Mouse (Mus musculus): ENCODE measurements around the gene Slc23a2.

GRCm38 (mm10) chr2:132129980-132130379 lies 14.9 kb downstream of the Slc23a2 start:
- TF ChIP-seq CTCF (conservative IDR thresholded peaks at IDR 0.05; ENCODE audit: low read length) (no peak), POU5F1 (IDR thresholded peaks at IDR 0.05; ENCODE audit: borderline replicate concordance, low read length) (no peak), NANOG (IDR thresholded peaks at IDR 0.05; ENCODE audit: borderline replicate concordance, low read length) (no peak)

Measured in E14TG2a.4 (cell line).